Mouse (Mus musculus) hindbrain, embryonic 15.5 days (tissue): ENCODE data around the gene Nup210l. TPM values are rescaled to one million over a fixed set of nuclear protein-coding genes. Genes with fewer than 3 reads are reported as not detected.

Experiments used
- ATAC-seq: fragments of 200-750 bp; cut with Nextera tagmentation; 2 replicates; pipeline ENCODE4 v1.8.0; 2017; ENCODE audit warnings: low read depth, moderate number of reproducible peaks, moderate TSS enrichment; ENCODE audit not compliant: low FRiP score
- H3K27ac ChIP-seq: fragments of 300-500 bp; sonication (generic); replicated peaks from 2 replicates; pipeline ENCODE4 v1.5.1; 2015; ENCODE audit warnings: mild to moderate bottlenecking, inconsistent platforms
- H3K27me3 ChIP-seq: fragments of 300-500 bp; sonication (generic); 2 replicates; pipeline ENCODE4 v1.6.1; 2015; ENCODE audit warnings: control low read depth, inconsistent platforms
- H3K36me3 ChIP-seq: fragments of 300-500 bp; sonication (generic); 2 replicates; pipeline ENCODE4 v1.6.1; 2015; ENCODE audit warnings: control low read depth, inconsistent platforms
- H3K4me1 ChIP-seq: fragments of 300-500 bp; sonication (generic); replicated peaks from 2 replicates; pipeline ENCODE4 v1.6.1; 2015; ENCODE audit warnings: control low read depth, inconsistent platforms
- H3K4me2 ChIP-seq: fragments of 300-500 bp; sonication (generic); 2 replicates; pipeline ENCODE4 v1.6.1; 2015; ENCODE audit warnings: moderate library complexity, mild to moderate bottlenecking, inconsistent platforms
- H3K4me3 ChIP-seq: fragments of 300-500 bp; sonication (generic); 2 replicates; pipeline ENCODE4 v1.5.1; 2015; ENCODE audit warnings: mild to moderate bottlenecking, inconsistent platforms
- H3K9ac ChIP-seq: fragments of 300-500 bp; sonication (generic); 2 replicates; pipeline ENCODE4 v1.6.1; 2015; ENCODE audit warnings: inconsistent platforms
- H3K9me3 ChIP-seq: fragments of 300-500 bp; sonication (generic); 2 replicates; pipeline ENCODE4 v1.6.1; 2016; ENCODE audit warnings: control low read depth, inconsistent platforms
- WGBS: fragments of 180-500 bp; shearing (Covaris S2); methylation state at CpG from one replicate; pipeline ENCODE4 v1.1.7; 2015; 5-methylcytosine and 5-hydroxymethylcytosine counted together
- polyA plus RNA-seq: library from polyadenylated mRNA; unstranded; fragments of >200 nt; fragmentation: Nextera tagmentation; extraction: Ambion mirVana; gene quantifications from 2 replicates; pipeline ENCODE4 v1.2.1, GENCODE M21; 2015

Gene Nup210l
- polyA plus RNA-seq, 1 experiment from 2014 or later, result 0.25 TPM

GRCm38 (mm10) chr3:90190859-90191510 lies 87.1 kb downstream of the Nup210l start:
- no peak overlapping the region for H3K4me3 ChIP-seq
- H3K9ac ChIP-seq, result no peak overlapping the region
- WGBS, result 77% methylated on average over 11 of the region's 11 CpGs
- no peak for ATAC-seq
- H3K27me3 ChIP-seq, result no peaks in the 10 kb centered on the region
- no peaks in the 10 kb centered on the region for H3K4me1 ChIP-seq
- H3K36me3 ChIP-seq, result no peaks in the 10 kb centered on the region
- no peaks in the 10 kb centered on the region for H3K9me3 ChIP-seq
- no peak overlapping the region for H3K27ac ChIP-seq
- H3K4me2 ChIP-seq, result no peak overlapping the region

- Histone ChIP-seq H3K4me2 (no peak overlapping the region), H3K4me1 (no peaks in the 10 kb centered on the region), H3K9me3 (no peaks in the 10 kb centered on the region), H3K27me3 (no peaks in the 10 kb centered on the region), H3K9ac (no peak overlapping the region), H3K4me3 (no peak overlapping the region), H3K36me3 (no peaks in the 10 kb centered on the region), H3K27ac (no peak overlapping the region)
- 58% methylated on average over 4 of the region's 4 CpGs for WGBS
- ATAC-seq, result no peak
Observed at GRCm38 (mm10) chr3:90194759-90195158, 90.8 kb downstream of the Nup210l start.

GRCm38 (mm10) chr3:90195644-90196043 lies 91.7 kb downstream of the Nup210l start:
- no peak overlapping the region for H3K27ac ChIP-seq
- no peaks in the 10 kb centered on the region for H3K9me3 ChIP-seq
- no peaks in the 10 kb centered on the region for H3K4me1 ChIP-seq
- no peaks in the 10 kb centered on the region for H3K36me3 ChIP-seq
- H3K4me3 ChIP-seq, result no peak overlapping the region
- H3K9ac ChIP-seq, result no peak overlapping the region
- H3K4me2 ChIP-seq, result no peak overlapping the region
- H3K27me3 ChIP-seq, result no peaks in the 10 kb centered on the region
- no peak for ATAC-seq
- 91% methylated on average over 1 of the region's 1 CpGs for WGBS

- Histone ChIP-seq H3K4me1 (no peaks in the 10 kb centered on the region), H3K4me3 (no peak overlapping the region), H3K36me3 (no peaks in the 10 kb centered on the region), H3K9ac (no peak overlapping the region), H3K27ac (no peak overlapping the region), H3K9me3 (no peaks in the 10 kb centered on the region), H3K4me2 (no peak overlapping the region), H3K27me3 (no peaks in the 10 kb centered on the region)
- ATAC-seq, result no peak
- WGBS, result 90% methylated on average over 1 of the region's 1 CpGs
Observed at GRCm38 (mm10) chr3:90197548-90197947, 93.6 kb downstream of the Nup210l start.

GRCm38 (mm10) chr3:90202884-90203283 lies 99.0 kb downstream of the Nup210l start:
- 61% methylated on average over 1 of the region's 1 CpGs for WGBS
- no peak overlapping the region for H3K27ac ChIP-seq

DNA sequence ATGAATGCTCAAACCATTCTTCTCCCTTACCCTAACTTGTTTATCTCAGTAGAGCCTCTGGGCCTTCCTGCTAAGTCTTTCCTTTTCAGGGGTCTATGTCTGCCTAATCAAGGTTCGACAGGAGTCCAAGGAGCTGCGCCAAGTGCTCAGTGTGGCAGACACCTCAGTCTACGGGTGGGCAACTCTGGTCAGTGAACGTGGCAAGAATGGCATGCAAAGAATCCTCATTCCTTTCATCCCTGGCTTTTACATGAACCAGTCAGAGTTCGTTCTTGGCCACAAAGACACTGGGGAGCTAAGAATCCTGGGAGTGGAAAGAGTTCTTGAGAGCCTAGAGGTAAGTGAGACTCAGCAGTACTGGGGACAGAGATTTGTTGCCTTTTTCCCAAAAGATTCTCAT lies 99.7 kb downstream of the Nup210l start:
- H3K4me2 ChIP-seq, result no peak overlapping the region
- no peak for ATAC-seq
- no peak overlapping the region for H3K27ac ChIP-seq
- no peaks in the 10 kb centered on the region for H3K4me1 ChIP-seq
- no peaks in the 10 kb centered on the region for H3K27me3 ChIP-seq
- H3K9ac ChIP-seq, result no peak overlapping the region
- 78% methylated on average over 5 of the region's 5 CpGs for WGBS
- no peaks in the 10 kb centered on the region for H3K9me3 ChIP-seq
- peaks cover 9% of the 10 kb centered on the region for H3K36me3 ChIP-seq
- H3K4me3 ChIP-seq, result no peak overlapping the region

More at GRCm38 (mm10) chr3:90202884-90203283, 99.0 kb downstream of the Nup210l start:
- no peaks in the 10 kb centered on the region for H3K4me1 ChIP-seq
- ATAC-seq, result no peak
- H3K27me3 ChIP-seq, result no peaks in the 10 kb centered on the region
- H3K9ac ChIP-seq, result no peak overlapping the region
- no peak overlapping the region for H3K4me3 ChIP-seq
- H3K4me2 ChIP-seq, result no peak overlapping the region
- no peaks in the 10 kb centered on the region for H3K9me3 ChIP-seq
- peaks cover 2% of the 10 kb centered on the region for H3K36me3 ChIP-seq

GRCm38 (mm10) chr3:90204582-90204981 lies 100.7 kb downstream of the Nup210l start:
- H3K36me3 ChIP-seq, result peaks cover 18% of the 10 kb centered on the region
- no peak for ATAC-seq
- H3K4me1 ChIP-seq, result no peaks in the 10 kb centered on the region
- 92% methylated on average over 2 of the region's 2 CpGs for WGBS
- H3K4me3 ChIP-seq, result no peak overlapping the region
- H3K27ac ChIP-seq, result no peak overlapping the region
- H3K4me2 ChIP-seq, result no peak overlapping the region
- no peaks in the 10 kb centered on the region for H3K9me3 ChIP-seq
- no peak overlapping the region for H3K9ac ChIP-seq
- H3K27me3 ChIP-seq, result no peaks in the 10 kb centered on the region

GRCm38 (mm10) chr3:90208662-90209061 lies 104.7 kb downstream of the Nup210l start:
- no peak overlapping the region for H3K9ac ChIP-seq
- WGBS, result 87% methylated on average over 2 of the region's 2 CpGs
- peaks cover 42% of the 10 kb centered on the region for H3K36me3 ChIP-seq
- H3K4me1 ChIP-seq, result peaks cover 23% of the 10 kb centered on the region
- H3K4me2 ChIP-seq, result no peak overlapping the region
- no peak overlapping the region for H3K4me3 ChIP-seq
- no peaks in the 10 kb centered on the region for H3K9me3 ChIP-seq
- no peak for ATAC-seq
- no peaks in the 10 kb centered on the region for H3K27me3 ChIP-seq
- no peak overlapping the region for H3K27ac ChIP-seq

DNA sequence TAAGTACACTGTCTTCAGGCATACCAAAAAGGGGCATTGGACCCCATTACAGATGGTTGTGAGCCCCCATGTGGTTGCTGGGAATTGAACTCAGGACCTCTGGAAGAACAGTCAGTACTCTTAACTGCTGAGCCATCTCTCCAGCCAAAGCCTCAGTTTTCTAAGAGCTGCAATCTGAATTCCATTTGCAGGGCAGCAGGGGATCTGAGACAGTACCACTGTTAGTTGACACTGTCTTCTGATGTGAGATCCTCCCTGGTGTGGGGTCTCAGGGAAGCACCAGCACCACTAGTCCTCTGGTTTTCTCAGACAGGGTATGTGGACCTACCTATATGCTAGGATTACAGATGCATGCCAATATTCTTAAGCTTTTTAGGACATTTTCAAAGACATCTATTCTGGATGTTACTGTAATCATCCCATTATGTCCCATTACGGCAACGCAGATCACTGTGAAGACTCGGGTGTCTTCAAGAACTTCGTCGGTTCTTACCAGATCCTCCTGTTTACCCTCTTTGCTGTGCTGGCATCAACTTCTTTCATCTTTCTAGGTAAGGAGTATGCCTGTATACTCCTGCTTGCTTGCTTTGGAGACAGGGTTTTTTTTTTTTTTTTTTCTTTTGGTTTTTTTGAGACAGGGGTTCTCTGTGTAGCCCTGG lies 106.1 kb downstream of the Nup210l start:
- Histone ChIP-seq H3K4me2 (no peak overlapping the region), H3K4me3 (no peak overlapping the region), H3K9ac (no peak overlapping the region), H3K9me3 (no peaks in the 10 kb centered on the region), H3K36me3 (peaks cover 42% of the 10 kb centered on the region), H3K27ac (no peak overlapping the region), H3K27me3 (no peaks in the 10 kb centered on the region), H3K4me1 (peaks cover 32% of the 10 kb centered on the region)
- ATAC-seq, result no peak
- WGBS, result 93% methylated on average over 5 of the region's 5 CpGs

- H3K27me3 ChIP-seq, result no peaks in the 10 kb centered on the region
- WGBS, result 87% methylated on average over 13 of the region's 13 CpGs
- H3K4me1 ChIP-seq, result peaks cover 32% of the 10 kb centered on the region
- no peaks in the 10 kb centered on the region for H3K9me3 ChIP-seq
- 0 out of 2 replicates have a peak overlapping the region, but pooled peaks have one; percentile 55 for H3K4me3 ChIP-seq
- no peak for ATAC-seq
- H3K4me2 ChIP-seq, result peak overlapping the region; percentile 97
- no peak overlapping the region for H3K9ac ChIP-seq
- no peak overlapping the region for H3K27ac ChIP-seq
- H3K36me3 ChIP-seq, result peaks cover 42% of the 10 kb centered on the region
Observed at GRCm38 (mm10) chr3:90211475-90212398, 107.8 kb downstream of the Nup210l start.

- no peak for ATAC-seq
- Histone ChIP-seq H3K27me3 (no peaks in the 10 kb centered on the region), H3K36me3 (peaks cover 42% of the 10 kb centered on the region), H3K4me3 (peak overlapping the region; percentile 55), H3K9ac (peak overlapping the region; percentile 78), H3K4me1 (peaks cover 32% of the 10 kb centered on the region), H3K9me3 (no peaks in the 10 kb centered on the region), H3K27ac (peak overlapping the region; percentile 82; the same call in 1 of the 2 replicates), H3K4me2 (peak overlapping the region; percentile 97)
- 11% methylated on average over 5 of the region's 5 CpGs for WGBS
Observed at GRCm38 (mm10) chr3:90212723-90213122, 108.8 kb downstream of the Nup210l start.

DNA sequence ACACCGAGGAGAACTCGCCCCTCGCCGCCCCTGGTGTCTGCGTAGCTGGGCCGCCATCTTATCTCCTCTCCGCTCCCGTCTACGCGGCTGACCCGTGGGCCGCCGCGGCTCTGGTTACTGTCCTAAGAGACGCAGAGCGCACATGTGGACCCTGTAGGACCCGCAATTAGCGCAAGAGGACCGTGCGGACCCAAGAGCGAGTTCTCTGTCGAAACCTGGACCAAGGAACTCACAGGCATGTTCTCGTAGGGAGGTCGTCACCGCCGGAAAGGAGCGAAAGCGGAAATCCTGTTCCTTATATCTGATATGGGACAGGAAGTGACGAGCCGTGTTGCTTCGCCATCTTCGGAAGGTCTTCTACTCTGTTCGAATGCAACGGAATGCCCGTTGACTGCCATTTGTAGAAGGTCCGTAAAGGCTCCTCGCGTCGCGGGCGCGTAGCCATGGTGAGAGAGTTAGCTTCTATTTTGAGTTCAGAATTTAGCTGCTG lies 109.5 kb downstream of the Nup210l start, which contains the start of the genes Rps27 and Rab13:
TSS of gene Rps27 (minus strand) at position 275 of the 490 bp plus-strand sequence.
TSS of gene Rab13 (plus strand) at position 319 of the 490 bp plus-strand sequence.
- ATAC-seq, result peak; percentile 95
- Histone ChIP-seq H3K4me3 (peak within 1 kb of the TSS; percentile 55), H3K4me1 (peaks cover 32% of the 10 kb centered on the region), H3K4me2 (peak within 1 kb of the TSS; percentile 97), H3K36me3 (peaks cover 35% of the 10 kb centered on the region), H3K9me3 (no peaks in the 10 kb centered on the region), H3K27me3 (no peaks in the 10 kb centered on the region), H3K27ac (peak within 1 kb of the TSS; percentile 82), H3K9ac (peak within 1 kb of the TSS; percentile 78)
- WGBS, result under 1% methylated on average over 42 of the region's 42 CpGs
